Mouse (Mus musculus) cerebellum, postnatal 36 days (tissue): ENCODE data around the gene Hist1h2bf.

Experiments
- DNase-seq, 2 experiments: peaks; one replicate each; pipeline ENCODE4 v3.0.0; 2021 to 2022; ENCODE audit warnings: mixed read lengths in 2 of 2

The Hist1h2bf gene

GRCm38 (mm10) chr13:23523976-23524375 is 50.0 kb downstream of the Hist1h2bf start:
- no peak for DNase-seq
